Mouse (Mus musculus) frontal cortex, postnatal 36 days (tissue): Measurements from ENCODE around the gene Cinp.
"Not testable (repeated sequence)": the region's sequence is repeated elsewhere in the genome, so short reads cannot be mapped to it uniquely, and the experiment has no call there.

Experiments
- DNase-seq, 2 experiments: peaks; one replicate each; pipeline ENCODE4 v3.0.0; 2022; ENCODE audit warnings: low spot score in 2 of 2

The Cinp gene

GRCm38 (mm10) chr12:110860293-110860692 is 28.7 kb downstream of the Cinp start:
- no peak for DNase-seq

GRCm38 (mm10) chr12:110858681-110859080 is 30.3 kb downstream of the Cinp start:
- not testable (repeated sequence) for DNase-seq

GRCm38 (mm10) chr12:110857196-110857595 is 31.7 kb downstream of the Cinp start:
- no peak for DNase-seq

- DNase-seq, result no peak
Measured at GRCm38 (mm10) chr12:110854786-110855737, 33.9 kb downstream of the Cinp start.

GRCm38 (mm10) chr12:110851923-110852322 is 37.0 kb downstream of the Cinp start:
- DNase-seq, result no peak

GRCm38 (mm10) chr12:110851414-110851813 is 37.5 kb downstream of the Cinp start:
- DNase-seq, result no peak

GRCm38 (mm10) chr12:110850929-110851256 is 38.1 kb downstream of the Cinp start:
- DNase-seq, result no peak

- peak; percentile 85 to 91 for DNase-seq
Measured at GRCm38 (mm10) chr12:110850010-110850928, 38.7 kb downstream of the Cinp start, which contains the start of gene Zfp839. Zfp839 (plus strand) TSS chr12:110850253.

- DNase-seq, result no peak
Measured at GRCm38 (mm10) chr12:110846191-110846765, 42.7 kb downstream of the Cinp start.

- DNase-seq, result peak; percentile 88 to 89
Measured at GRCm38 (mm10) chr12:110845131-110845880, 43.6 kb downstream of the Cinp start.

- peak in 1 of 2 experiments; percentile 29 for DNase-seq
Measured at GRCm38 (mm10) chr12:110844227-110845130, 44.5 kb downstream of the Cinp start.

- peak; percentile 85 to 88 for DNase-seq
Measured at GRCm38 (mm10) chr12:110843194-110844048, 45.5 kb downstream of the Cinp start.

GRCm38 (mm10) chr12:110841731-110842493 is 47.0 kb downstream of the Cinp start:
- no peak for DNase-seq

GRCm38 (mm10) chr12:110840348-110841198 is 48.4 kb downstream of the Cinp start, which contains the start of gene Mok:
Mok (minus strand) TSS chr12:110840939.
- peak; percentile 97 to 99 for DNase-seq

GRCm38 (mm10) chr12:110837850-110838249 is 51.1 kb downstream of the Cinp start:
- DNase-seq, result no peak

- no peak for DNase-seq
Measured at GRCm38 (mm10) chr12:110837192-110837841, 51.6 kb downstream of the Cinp start.

- DNase-seq, result no peak
Measured at GRCm38 (mm10) chr12:110836729-110837128, 52.2 kb downstream of the Cinp start.
